Mouse (Mus musculus): Measurements from ENCODE around the gene Calhm4. TPM values are rescaled to one million over a fixed set of nuclear protein-coding genes. Genes with fewer than 3 reads are reported as not detected.
"Not testable (repeated sequence)": the region's sequence is repeated elsewhere in the genome, so short reads cannot be mapped to it uniquely, and the experiment has no call there.

Gene Calhm4
- not detected for total RNA-seq (2021)
- long read RNA-seq, experiment 1 = 0 reads
- long read RNA-seq, experiment 2 = 0 reads

- no peak for DNase-seq
These were observed at the start of gene Calhm4 for GRCm38 (mm10) chr10:34044210-34044609. Calhm4 (minus strand) TSS chr10:34044310.

- no peak for DNase-seq
These were observed 47.8 kb upstream of the Calhm4 start for GRCm38 (mm10) chr10:34091888-34092287.

- no peak for DNase-seq
These were observed 46.4 kb upstream of the Calhm4 start for GRCm38 (mm10) chr10:34090481-34090880.

- no peak for DNase-seq
These were observed 45.4 kb upstream of the Calhm4 start for GRCm38 (mm10) chr10:34089517-34089916.

- no peak for DNase-seq
These were observed 44.4 kb upstream of the Calhm4 start for GRCm38 (mm10) chr10:34088515-34088914.

GRCm38 (mm10) chr10:34086514-34086913, 42.4 kb upstream of the Calhm4 start:
- no peak for DNase-seq

- no peak for DNase-seq
These were observed 30.6 kb upstream of the Calhm4 start for GRCm38 (mm10) chr10:34074522-34075200.

GRCm38 (mm10) chr10:34071650-34072049, 27.5 kb upstream of the Calhm4 start:
- DNase-seq = no peak

GRCm38 (mm10) chr10:34070999-34071492, 26.9 kb upstream of the Calhm4 start:
- DNase-seq = no peak

- no peak for DNase-seq
These were observed 25.5 kb upstream of the Calhm4 start for GRCm38 (mm10) chr10:34069606-34070005.

- no peak for DNase-seq
These were observed 22.5 kb upstream of the Calhm4 start for GRCm38 (mm10) chr10:34066591-34066990.

- DNase-seq = no peak
These were observed 9.9 kb upstream of the Calhm4 start for GRCm38 (mm10) chr10:34053987-34054386.

GRCm38 (mm10) chr10:34037401-34037800, 6.7 kb downstream of the Calhm4 start, which contains the start of gene Trappc3l:
Trappc3l (plus strand) TSS chr10:34037597.
- DNase-seq = no peak

GRCm38 (mm10) chr10:34036587-34036986, 7.5 kb downstream of the Calhm4 start:
- DNase-seq = peak; percentile 15

GRCm38 (mm10) chr10:34033630-34034305, 10.3 kb downstream of the Calhm4 start:
- peak; percentile 75 to 79 for DNase-seq

- no peak for DNase-seq
These were observed 13.8 kb downstream of the Calhm4 start for GRCm38 (mm10) chr10:34030322-34030721.

- DNase-seq = peak; percentile 97 to 99
These were observed 24.6 kb downstream of the Calhm4 start, which contains the start of gene Rwdd1 for GRCm38 (mm10) chr10:34019302-34020075. Rwdd1 (minus strand) TSS chr10:34019624.

- DNase-seq = no peak
These were observed 25.3 kb downstream of the Calhm4 start for GRCm38 (mm10) chr10:34018746-34019301.

- DNase-seq = no peak
These were observed 30.9 kb downstream of the Calhm4 start for GRCm38 (mm10) chr10:34013241-34013640.

- no peak for DNase-seq
These were observed 31.5 kb downstream of the Calhm4 start for GRCm38 (mm10) chr10:34012581-34012980.

GRCm38 (mm10) chr10:33998397-33998796, 45.7 kb downstream of the Calhm4 start:
- DNase-seq = no peak

- not testable (repeated sequence) for DNase-seq
These were observed 47.4 kb downstream of the Calhm4 start for GRCm38 (mm10) chr10:33996686-33997085.

All from heart, adult 18-20 months (tissue).